ENCODE assay signal across 8 mouse cellular contexts in the genomic region with DNA sequence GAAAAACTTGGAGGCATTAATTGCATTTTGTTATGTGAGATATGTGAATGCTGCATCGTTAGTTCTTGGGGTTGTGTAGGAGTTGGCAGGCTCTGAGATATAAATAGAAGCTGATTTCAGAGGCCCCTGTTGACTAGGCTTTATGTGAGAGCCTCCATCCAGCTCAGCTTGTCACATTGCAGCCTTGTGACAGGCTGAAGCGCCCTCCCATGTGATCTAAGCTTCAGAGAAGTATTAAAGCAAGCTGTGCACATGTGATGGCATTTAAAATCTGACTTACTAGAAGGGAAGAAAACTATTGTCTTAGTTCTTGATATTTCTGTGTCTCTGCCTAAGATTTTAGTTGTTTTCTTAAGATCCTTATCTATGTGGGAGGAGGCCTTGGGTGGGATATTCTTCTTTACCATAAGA. TPM values are rescaled to one million over a fixed set of nuclear protein-coding genes. Genes with fewer than 3 reads are reported as not detected.
DNase-seq lines count a peak whose midpoint lies in the region; ATAC-seq lines count a peak whose summit lies in the region.

No protein-coding gene starts in this region.

- 0% methylated on average over 2 of the region's 2 CpGs for WGBS in hindbrain, embryonic 15.5 days

- peak; percentile 93 for DNase-seq in adipocyte (ENCODE audit: low spot score)
- DNase-seq in cerebellum, postnatal 36 days, result peak; percentile 66 to 70
- peak; percentile 47 to 76 for DNase-seq in frontal cortex, postnatal 36 days (ENCODE audit: low spot score in 2 of 2)
- peak; percentile 32 to 50 for DNase-seq in left cerebral cortex, adult 18-20 months (ENCODE audit: low spot score in 2 of 2)
- DNase-seq in lung, postnatal 36 days, result peak; percentile 84
- peak; percentile 80 for DNase-seq in retina, postnatal 1 day
- peak; percentile 15 to 42 for DNase-seq in urinary bladder, postnatal 36 days (ENCODE audit: low spot score in 2 of 2)

- no peaks in the 10 kb centered on the region for H3K27me3 ChIP-seq in hindbrain, embryonic 15.5 days

- H3K9me3 ChIP-seq in hindbrain, embryonic 15.5 days, result no peaks in the 10 kb centered on the region

- ATAC-seq in hindbrain, embryonic 15.5 days (ENCODE audit: low FRiP score, low read depth), result no peak

- peaks cover 29% of the 10 kb centered on the region for H3K4me1 ChIP-seq in hindbrain, embryonic 15.5 days (replicated peaks)

- H3K4me2 ChIP-seq in hindbrain, embryonic 15.5 days, result peak overlapping the region; percentile 78

- peak overlapping the region; percentile 34; the same call in 1 of the 2 replicates for H3K27ac ChIP-seq in hindbrain, embryonic 15.5 days (replicated peaks)

- peaks cover 13% of the 10 kb centered on the region for H3K36me3 ChIP-seq in hindbrain, embryonic 15.5 days

- H3K4me3 ChIP-seq in hindbrain, embryonic 15.5 days, result peak overlapping the region; percentile 81

- H3K9ac ChIP-seq in hindbrain, embryonic 15.5 days, result peak overlapping the region; percentile 99

RNA-seq across cellular contexts. Expression of gene Zfand5, which starts 2.1 kb away (rescaled TPM):
- 170 TPM in 2 replicates for polyA plus RNA-seq in hindbrain, embryonic 15.5 days (2015; fragmentation: Nextera tagmentation; extraction: Ambion mirVana)
- total RNA-seq in left cerebral cortex, adult 18-20 months (2021), result 100 to 1,000 TPM; 169 to 175 TPM

Comparison
In these comparisons a context has a peak if more than half of its experiments do, and no peak if none do; other contexts are left out.
1. DNase-seq: peak in every context shown above with its lines; median percentile 93 in adipocyte; 84 in lung, postnatal 36 days; 80 in retina, postnatal 1 day; 68 in cerebellum, postnatal 36 days; 62 in frontal cortex, postnatal 36 days; 41 in left cerebral cortex, adult 18-20 months; 28 in urinary bladder, postnatal 36 days.